32 mouse cellular contexts compared by ENCODE assay signal in the genomic region with DNA sequence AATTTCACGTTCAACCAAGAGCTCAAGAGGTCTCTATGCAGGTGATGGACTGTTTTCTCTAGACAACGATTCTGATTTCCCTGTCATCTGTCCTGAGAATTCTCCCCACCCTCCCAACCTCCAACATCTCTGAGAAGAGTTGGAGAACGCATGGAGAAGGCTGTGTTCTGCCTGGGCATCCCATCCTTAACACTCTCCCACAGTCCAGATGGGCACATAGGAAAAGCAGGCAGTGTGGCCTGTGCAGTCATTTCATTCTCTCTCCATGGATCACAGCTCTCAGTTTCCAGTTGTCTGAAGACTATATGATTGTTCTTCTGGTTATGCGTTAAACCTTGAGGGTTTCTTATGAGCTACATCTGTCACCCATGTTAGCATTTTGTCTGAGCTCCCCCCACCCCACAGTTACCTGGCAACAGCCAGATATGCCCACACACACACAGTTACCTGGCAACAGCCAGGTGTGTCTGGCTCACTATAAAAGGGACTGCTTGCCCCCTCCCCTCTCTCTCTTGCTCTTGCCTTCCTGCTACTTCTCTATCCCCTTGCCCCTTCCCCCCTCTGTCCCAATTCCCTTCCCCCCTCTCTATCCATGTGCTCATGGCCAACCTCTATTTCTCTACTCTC.
A peak's percentile ranks its signal among the peaks of the same experiment; 100 is the strongest.
DNase-seq lines count a peak whose midpoint lies in the region; ATAC-seq and TF ChIP-seq lines count a peak whose summit lies in the region.
"Had no signal": no experiment of that assay in that cellular context is flagged by ENCODE, and none has a peak within 500 bp of the region (broad histone marks: within the 10 kb centered on the region; RNA-seq: fewer than 3 reads in every experiment).

No protein-coding gene starts in this region.

- WGBS in hindbrain, embryonic 16.5 days = 87% methylated on average over 4 of the region's 4 CpGs
- WGBS in hindbrain, embryonic 14.5 days = 84% methylated on average over 4 of the region's 4 CpGs
- WGBS in heart, adult 2 months = 87% methylated on average over 4 of the region's 4 CpGs

- H3K4me3 ChIP-seq in hindbrain, embryonic 16.5 days (ENCODE audit: low read length) = no peak overlapping the region
- no peak overlapping the region for H3K4me3 ChIP-seq in hindbrain, embryonic 14.5 days (replicated peaks; ENCODE audit: low read length)
- no peak overlapping the region for H3K4me3 ChIP-seq in heart, adult 2 months
- H3K4me3 ChIP-seq: gastrocnemius, adult 2 months; heart, embryonic 12.5 days; hindbrain, embryonic 15.5 days; intestine, embryonic 15.5 days; limb, embryonic 10.5 days; limb, embryonic 15.5 days; liver, embryonic 13.5 days; megakaryocyte, embryonic 14.5 days had no signal

- intact Hi-C loops in left cerebral cortex, postnatal 25 days (cut with DNase I) = no loop called here
- intact Hi-C loops in heart, adult 2 months (cut with DNase I) = no loop called here

- no peaks in the 10 kb centered on the region for H3K4me1 ChIP-seq in hindbrain, embryonic 16.5 days (ENCODE audit: control insufficient read depth, insufficient read depth, low read depth, low read length)
- no peaks in the 10 kb centered on the region for H3K4me1 ChIP-seq in hindbrain, embryonic 14.5 days (replicated peaks; ENCODE audit: control insufficient read depth, insufficient read depth, low read length)
- peaks cover 12% of the 10 kb centered on the region for H3K4me1 ChIP-seq in heart, adult 2 months (ENCODE audit: control insufficient read depth, insufficient read depth, low read length)
- H3K4me1 ChIP-seq: heart, embryonic 12.5 days; intestine, embryonic 15.5 days; liver, embryonic 13.5 days; megakaryocyte, embryonic 14.5 days had no signal

- DNase-seq in hindbrain, embryonic 14.5 days (ENCODE audit: low spot score) = no peak
- DNase-seq in left cerebral cortex, postnatal 25 days (ENCODE audit: low spot score in 2 of 2) = peak; percentile 11 to 62
- DNase-seq in left cerebral cortex, adult 11 months (ENCODE audit: low spot score) = no peak
- peak; percentile 23 for DNase-seq in R1 (ENCODE audit: low read depth, low spot score)
- peak; percentile 51 for DNase-seq in brain, adult 2 months (ENCODE audit: low read depth, low spot score)
- no peak for DNase-seq in heart, adult 2 months
- DNase-seq: adrenal gland, adult 2 months; adrenal gland, postnatal 36 days; B cell, adult 2 months; cerebellum, adult 2 months; cerebellum, postnatal 25 days; gastrocnemius, adult 2 months; gastrocnemius, postnatal 36 days; heart, adult 18-20 months; heart, postnatal 4 days; kidney, adult 2 months; kidney, postnatal 36 days; liver, embryonic 13.5 days; lung, adult 18-20 months; lung, postnatal 4 days; right cerebral cortex, postnatal 14 days; thymus, adult 18-20 months; thymus, postnatal 25 days had no signal

- ATAC-seq in hindbrain, embryonic 16.5 days = peak; percentile 58; the same call in 1 of the 2 replicates
- no peak for ATAC-seq in hindbrain, embryonic 14.5 days (ENCODE audit: low FRiP score)
- ATAC-seq: activated CD4-positive, CD25-positive, alpha-beta regulatory T cell, adult 4 months; intestine, embryonic 15.5 days; lung, postnatal 0 days had no signal

- TF ChIP-seq POLR2A in heart, adult 2 months (IDR thresholded peaks at IDR 0.05; ENCODE audit: insufficient read depth, low read depth, low read length) = no peak

- H3K4me2 ChIP-seq in hindbrain, embryonic 16.5 days (ENCODE audit: low read length) = no peak overlapping the region
- H3K4me2 ChIP-seq in hindbrain, embryonic 14.5 days (replicated peaks) = no peak overlapping the region
- H3K4me2 ChIP-seq: heart, embryonic 12.5 days; hindbrain, embryonic 15.5 days; intestine, embryonic 15.5 days; limb, embryonic 15.5 days; liver, embryonic 13.5 days had no signal

- no peaks in the 10 kb centered on the region for H3K79me2 ChIP-seq in heart, adult 2 months (replicated peaks; ENCODE audit: control insufficient read depth, insufficient read depth, low read length)

- no peak for TF ChIP-seq EP300 in heart, adult 2 months (IDR thresholded peaks at IDR 0.05; ENCODE audit: insufficient read depth, low read depth, low read length)

- no peaks in the 10 kb centered on the region for H3K27me3 ChIP-seq in hindbrain, embryonic 16.5 days (replicated peaks; ENCODE audit: control insufficient read depth, insufficient read depth, low read length)
- no peaks in the 10 kb centered on the region for H3K27me3 ChIP-seq in hindbrain, embryonic 14.5 days (ENCODE audit: control insufficient read depth, insufficient read depth, low read length)
- no peaks in the 10 kb centered on the region for H3K27me3 ChIP-seq in heart, adult 2 months (ENCODE audit: control insufficient read depth, insufficient read depth, low read length)
- H3K27me3 ChIP-seq: heart, embryonic 12.5 days; hindbrain, embryonic 15.5 days; intestine, embryonic 15.5 days; limb, embryonic 15.5 days; liver, embryonic 13.5 days; megakaryocyte, embryonic 14.5 days had no signal

- H3K36me3 ChIP-seq in hindbrain, embryonic 16.5 days (ENCODE audit: control insufficient read depth, insufficient read depth, low read length) = no peaks in the 10 kb centered on the region
- H3K36me3 ChIP-seq in hindbrain, embryonic 14.5 days (replicated peaks; ENCODE audit: control insufficient read depth, insufficient read depth) = no peaks in the 10 kb centered on the region
- no peaks in the 10 kb centered on the region for H3K36me3 ChIP-seq in heart, adult 2 months (ENCODE audit: control insufficient read depth, insufficient read depth, low read length)
- H3K36me3 ChIP-seq: heart, embryonic 12.5 days; hindbrain, embryonic 15.5 days; intestine, embryonic 15.5 days; limb, embryonic 10.5 days; limb, embryonic 15.5 days; liver, embryonic 13.5 days had no signal

- H3K9me3 ChIP-seq in hindbrain, embryonic 16.5 days (ENCODE audit: control insufficient read depth, low read length) = no peaks in the 10 kb centered on the region
- no peaks in the 10 kb centered on the region for H3K9me3 ChIP-seq in hindbrain, embryonic 14.5 days (ENCODE audit: control insufficient read depth, low read length)
- H3K9me3 ChIP-seq: heart, embryonic 12.5 days; hindbrain, embryonic 15.5 days; intestine, embryonic 15.5 days; limb, embryonic 10.5 days; limb, embryonic 15.5 days; liver, embryonic 13.5 days had no signal

- no peak overlapping the region for H3K27ac ChIP-seq in hindbrain, embryonic 16.5 days (ENCODE audit: low read depth, low read length)
- no peak overlapping the region for H3K27ac ChIP-seq in hindbrain, embryonic 14.5 days
- no peak overlapping the region for H3K27ac ChIP-seq in heart, adult 2 months
- H3K27ac ChIP-seq: gastrocnemius, adult 2 months; hindbrain, embryonic 15.5 days; intestine, embryonic 15.5 days; limb, embryonic 10.5 days; limb, embryonic 15.5 days; liver, embryonic 13.5 days had no signal

- no peak for TF ChIP-seq CTCF in heart, adult 2 months (IDR thresholded peaks at IDR 0.05)

- no peak overlapping the region for H3K9ac ChIP-seq in hindbrain, embryonic 16.5 days (ENCODE audit: low read depth, low read length)
- no peak overlapping the region for H3K9ac ChIP-seq in hindbrain, embryonic 14.5 days
- no peak overlapping the region for H3K9ac ChIP-seq in heart, adult 2 months (ENCODE audit: low read depth, low read length)
- H3K9ac ChIP-seq: heart, embryonic 12.5 days; hindbrain, embryonic 15.5 days; intestine, embryonic 15.5 days; limb, embryonic 15.5 days; liver, embryonic 13.5 days had no signal

Comparison
In these comparisons a context has a peak if more than half of its experiments do, and no peak if none do; other contexts are left out.
1. DNase-seq: peak in left cerebral cortex, postnatal 25 days (2 of 2), R1 (single experiment) and brain, adult 2 months (single experiment); none in hindbrain, embryonic 14.5 days (single experiment), left cerebral cortex, adult 11 months (single experiment) and heart, adult 2 months (0 of 2).